Mouse (Mus musculus) mouse embryonic stem cell (cell line): ENCODE data around the gene Pdpr.
"Not testable (repeated sequence)": the region's sequence is repeated elsewhere in the genome, so short reads cannot be mapped to it uniquely, and the experiment has no call there.

Source experiments
- in situ Hi-C, 2 experiments: fragments of 300-500 bp; cut with MboI; formaldehyde crosslinking; loops; 1 replicate in 1 of 2; 3 replicates in 1 of 2; pipeline ENCODE4 v1.14.3; 2019 to 2020; ENCODE audit warnings: low sequenced_read_pairs in 2 of 2, low pct_unique_long_range_greater_than_20kb in 1 of 2, mixed read lengths in 1 of 2; ENCODE audit not compliant: unreplicated experiment in 1 of 2

Gene Pdpr

GRCm38 (mm10) chr8:111079861-111080271, 14.6 kb upstream of the Pdpr start:
- in situ Hi-C loops, result no loop called here

- in situ Hi-C loops, result no loop called here
These were observed 12.7 kb upstream of the Pdpr start for GRCm38 (mm10) chr8:111081580-111082258.

- in situ Hi-C loops, result not testable (repeated sequence)
These were observed 10.5 kb upstream of the Pdpr start for GRCm38 (mm10) chr8:111083936-111084335.

- in situ Hi-C loops, result loop anchor here in 1 of 2 experiments (10.0 kb wide), 1 partner anchor 55 kb away; no protein-coding TSS in a partner anchor
These were observed 4.3 kb upstream of the Pdpr start for GRCm38 (mm10) chr8:111090126-111090525.

- in situ Hi-C loops, result loop anchor here in 1 of 2 experiments (10.0 kb wide), 1 partner anchor 53 kb away; no protein-coding TSS in a partner anchor
These were observed 2.7 kb upstream of the Pdpr start for GRCm38 (mm10) chr8:111091706-111092105.

DNA sequence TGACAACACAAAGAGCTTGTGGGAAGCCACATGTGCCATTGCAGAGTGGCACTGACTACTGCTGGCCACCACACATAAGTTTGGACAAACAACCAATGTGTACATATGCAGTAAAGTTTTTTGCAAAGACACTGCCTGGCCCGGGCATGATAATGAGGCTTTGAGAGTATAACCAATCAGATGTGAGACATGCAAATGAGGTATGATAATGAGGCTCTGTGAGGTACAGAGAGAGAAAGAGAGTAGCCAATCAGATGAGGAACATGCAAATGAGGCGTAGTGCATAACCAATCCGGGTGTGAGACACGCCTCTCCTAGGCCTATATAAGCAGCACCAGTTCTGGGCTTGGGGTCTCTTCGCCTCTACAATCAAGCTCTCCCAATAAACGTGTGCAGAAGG, 2.1 kb upstream of the Pdpr start, which contains the start of gene Clec18a:
Clec18a (minus strand) TSS at position 101 of the 400 bp plus-strand sequence.
- in situ Hi-C loops, result loop anchor here in 1 of 2 experiments (10.0 kb wide), 1 partner anchor 52 kb away; no protein-coding TSS in a partner anchor

DNA sequence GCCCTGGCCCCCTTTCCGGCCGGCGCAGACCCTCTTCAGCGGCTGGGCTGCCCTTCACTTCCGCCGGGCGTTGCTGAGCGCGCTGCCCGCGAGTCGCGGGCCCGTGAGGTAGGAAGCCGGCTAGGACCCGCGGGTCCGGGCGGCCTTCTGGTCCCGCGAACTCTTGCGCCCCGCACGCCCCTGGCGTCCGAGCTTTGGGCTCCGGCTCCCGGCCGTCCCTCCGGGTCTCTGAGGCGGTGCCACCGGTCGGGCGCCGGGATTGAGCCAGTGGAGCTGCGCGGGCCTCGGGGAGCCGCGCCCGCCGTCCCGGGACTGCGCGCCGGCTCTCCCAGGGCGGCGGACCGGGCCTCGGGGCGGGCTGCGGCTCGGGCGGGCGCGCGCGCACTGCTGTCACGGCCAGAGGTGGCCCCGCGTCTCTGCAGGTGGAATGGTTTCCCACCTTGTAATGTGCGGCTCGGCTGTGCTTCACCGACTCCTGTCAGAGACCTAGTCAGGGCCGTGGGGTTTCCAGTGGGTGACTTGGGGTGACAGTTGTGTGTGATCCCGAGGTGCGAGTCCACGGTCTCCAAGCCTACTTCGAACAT, 381 bp downstream of the Pdpr start:
- in situ Hi-C loops, result loop anchor here in 1 of 2 experiments (10.0 kb wide), 1 partner anchor 50 kb away; no protein-coding TSS in a partner anchor

DNA sequence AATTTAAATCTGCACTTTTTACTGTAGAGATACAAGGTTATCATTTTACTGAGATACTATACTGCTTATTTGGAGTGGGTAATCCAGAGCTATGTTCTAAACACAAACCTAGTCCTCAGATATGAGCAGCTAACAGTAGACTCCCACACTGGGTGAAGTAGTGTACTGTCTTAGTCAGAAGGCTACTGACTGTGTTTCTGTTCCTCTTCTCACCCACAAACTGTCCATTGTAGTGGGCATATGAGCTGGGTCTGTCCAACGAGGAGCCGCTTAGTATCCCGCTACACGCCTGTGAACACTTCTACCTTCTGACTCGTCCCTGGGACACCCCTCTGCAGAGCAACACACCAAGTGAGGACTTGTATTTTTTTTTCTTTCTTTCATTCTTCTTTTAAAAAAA, 20.5 kb downstream of the Pdpr start:
- in situ Hi-C loops, result no loop called here

DNA sequence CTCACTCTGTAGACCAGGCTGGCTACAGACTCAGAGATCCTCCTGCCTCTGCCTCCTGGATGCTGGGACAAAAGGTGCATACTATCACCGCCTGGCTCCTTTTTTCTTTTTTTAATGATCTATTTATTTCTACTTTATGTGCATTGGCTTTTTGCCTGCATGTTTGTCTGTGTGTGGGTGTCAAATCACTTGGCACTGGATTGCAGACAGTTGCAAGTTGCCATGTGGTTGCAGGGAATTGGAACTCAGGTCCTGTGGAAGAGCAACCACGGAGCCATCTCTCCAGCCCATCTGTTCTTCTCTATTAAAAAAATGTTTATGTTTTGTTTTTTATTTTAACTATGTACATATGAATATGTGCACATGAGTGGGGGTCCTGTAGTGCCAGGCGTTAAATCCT, 25.1 kb downstream of the Pdpr start:
- in situ Hi-C loops, result no loop called here

DNA sequence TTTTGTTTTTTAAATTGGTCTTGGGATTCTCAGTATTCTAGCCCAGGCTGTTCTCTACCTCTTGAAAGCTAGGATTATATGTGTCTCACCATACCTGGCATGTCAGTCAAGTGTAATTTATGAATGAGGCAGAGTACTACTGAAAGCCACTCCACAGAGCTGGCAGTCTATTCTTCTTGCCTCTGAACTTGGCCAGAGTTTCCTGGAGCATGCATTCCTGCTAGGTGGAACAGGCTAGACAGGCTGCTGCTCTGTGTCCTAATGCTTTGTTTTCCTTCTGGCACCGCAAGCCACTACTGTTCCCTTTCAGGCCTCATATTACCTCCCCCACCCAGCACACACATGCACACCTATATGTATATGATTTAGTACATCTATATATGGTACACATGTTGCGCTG, 36.3 kb downstream of the Pdpr start:
- in situ Hi-C loops, result no loop called here

DNA sequence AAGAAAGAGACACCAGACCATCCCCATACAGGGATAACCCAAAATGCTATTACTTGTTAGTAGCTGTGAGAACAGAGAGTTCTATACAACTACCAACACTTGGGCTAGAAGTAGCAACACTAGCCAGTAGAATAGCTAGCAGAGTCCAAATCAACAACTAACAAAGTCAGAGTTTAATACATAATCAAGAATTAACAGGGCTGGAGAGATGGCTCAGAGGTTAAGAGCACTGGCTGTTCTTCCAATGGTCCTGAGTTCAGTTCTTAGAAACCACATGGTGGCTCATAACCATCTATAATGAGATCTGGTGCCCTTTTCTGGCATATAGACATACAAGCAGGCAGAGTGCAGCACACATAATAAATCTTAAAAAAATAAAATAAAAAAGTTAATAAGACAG, 48.1 kb downstream of the Pdpr start:
- in situ Hi-C loops, result loop anchor here in 1 of 2 experiments (10.0 kb wide), 1 partner anchor 48 kb away; the partner anchor contains the start of genes Clec18a and Pdpr

GRCm38 (mm10) chr8:111144901-111145459, 50.5 kb downstream of the Pdpr start:
- in situ Hi-C loops, result loop anchor here in 1 of 2 experiments (10.0 kb wide), 1 partner anchor 50 kb away; the partner anchor contains the start of genes Clec18a and Pdpr

GRCm38 (mm10) chr8:111145460-111146012, 51.1 kb downstream of the Pdpr start:
- in situ Hi-C loops, result loop anchor here in 1 of 2 experiments (10.0 kb wide), 1 partner anchor 51 kb away; the partner anchor contains the start of genes Clec18a and Pdpr

DNA sequence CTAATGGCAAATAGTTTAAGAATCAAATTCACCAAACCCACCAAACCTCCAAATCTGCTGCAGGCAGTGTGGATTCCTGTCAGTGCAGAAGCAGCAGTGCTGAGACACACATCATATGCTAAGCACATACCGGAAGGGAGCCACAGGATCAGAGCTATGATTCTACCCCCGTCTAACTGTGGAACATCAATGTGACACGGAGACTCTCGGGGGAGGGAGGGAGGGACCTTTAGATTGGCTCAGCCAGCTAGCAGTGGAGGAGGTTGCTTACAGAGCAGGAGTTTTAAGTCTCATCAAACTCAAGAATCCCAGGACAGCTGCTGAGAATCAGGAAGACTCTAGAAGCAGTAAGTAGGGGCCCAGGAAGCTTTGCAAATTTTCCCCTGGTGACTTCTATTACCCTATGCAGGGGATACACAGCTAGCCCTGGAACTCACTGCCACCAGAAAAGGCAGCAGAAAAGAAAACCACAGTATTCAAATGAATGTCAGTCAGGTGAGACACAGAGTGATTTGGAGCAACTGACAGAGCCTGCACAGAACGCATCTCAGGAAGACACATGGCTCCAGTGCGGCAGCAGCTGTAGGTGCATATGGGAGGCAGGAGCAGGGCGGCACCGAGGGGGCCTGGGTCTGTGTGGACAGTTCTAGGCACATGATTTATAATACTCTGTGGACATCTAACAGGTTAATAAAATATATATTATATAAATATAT, 61.4 kb downstream of the Pdpr start:
- in situ Hi-C loops, result no loop called here

GRCm38 (mm10) chr8:111157617-111158016, 63.2 kb downstream of the Pdpr start:
- in situ Hi-C loops, result no loop called here

DNA sequence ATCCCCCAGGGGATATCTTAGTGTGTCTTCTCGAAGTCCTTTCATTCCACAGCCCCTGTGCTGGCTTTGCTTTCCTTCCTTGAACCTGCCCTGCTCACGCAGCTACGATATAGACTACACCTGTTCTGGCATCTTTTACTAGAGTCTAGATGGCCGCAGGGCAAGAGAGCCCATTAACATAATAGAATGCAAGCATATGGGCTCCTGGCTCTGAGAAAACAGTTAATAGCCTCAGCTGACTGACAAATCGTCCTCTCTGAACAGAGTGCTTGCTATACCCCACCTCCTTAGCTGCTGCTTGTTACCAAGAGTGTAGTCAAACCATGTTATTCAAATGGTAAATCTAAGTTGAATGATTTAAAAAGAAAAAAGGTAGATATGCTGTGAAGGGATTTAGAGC, 77.2 kb downstream of the Pdpr start:
- in situ Hi-C loops, result no loop called here

DNA sequence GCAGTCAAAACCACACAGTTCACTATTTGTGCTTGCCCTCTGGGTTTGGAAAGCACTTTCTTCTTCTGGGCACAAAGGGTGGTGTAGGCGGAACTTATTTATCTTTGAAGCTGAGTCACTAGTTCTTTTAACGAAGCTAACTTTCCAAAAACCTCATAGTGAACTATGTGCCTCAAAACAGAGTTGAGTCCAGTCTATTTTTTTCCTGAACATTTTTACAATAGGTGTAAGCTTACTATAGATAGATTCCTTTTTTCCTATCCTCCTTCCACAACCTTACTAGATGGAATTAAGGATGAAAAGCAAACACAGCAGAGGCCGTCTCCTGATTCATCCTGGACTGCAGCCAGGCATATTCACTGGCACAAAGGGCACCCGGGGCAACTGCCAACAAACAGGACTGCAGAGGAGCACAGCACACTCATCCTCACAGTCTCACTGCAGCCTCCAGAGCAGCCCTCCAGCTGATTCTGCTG, 91.1 kb downstream of the Pdpr start:
- in situ Hi-C loops, result no loop called here
